Mouse (Mus musculus) kidney, embryonic 14.5 days (tissue): ENCODE measurements around the gene A430033K04Rik. TPM values are rescaled to one million over a fixed set of nuclear protein-coding genes. Genes with fewer than 3 reads are reported as not detected.

Experiments
- ATAC-seq: fragments of 200-750 bp; cut with Nextera tagmentation; 2 replicates; pipeline ENCODE4 v1.8.0; 2017; ENCODE audit warnings: moderate number of reproducible peaks, mild to moderate bottlenecking, moderate TSS enrichment, moderate library complexity; ENCODE audit not compliant: low FRiP score, low TSS enrichment
- H3K27ac ChIP-seq: fragments of 300-500 bp; sonication (generic); 2 replicates; pipeline ENCODE4 v1.5.1; 2014; ENCODE audit warnings: low read depth, mild to moderate bottlenecking, low read length, moderate library complexity, mixed read lengths
- H3K27me3 ChIP-seq: fragments of 300-500 bp; sonication (generic); 2 replicates; pipeline ENCODE4 v1.6.1; 2014; ENCODE audit warnings: mild to moderate bottlenecking, low read length; ENCODE audit not compliant: control insufficient read depth, insufficient read depth
- H3K36me3 ChIP-seq: fragments of 300-500 bp; sonication (generic); 2 replicates; pipeline ENCODE4 v1.6.1; 2014; ENCODE audit warnings: low read length, mixed read lengths; ENCODE audit not compliant: control insufficient read depth, insufficient read depth
- H3K4me1 ChIP-seq: fragments of 300-500 bp; sonication (generic); 2 replicates; pipeline ENCODE4 v1.6.1; 2014; ENCODE audit warnings: low read length, mixed read lengths; ENCODE audit not compliant: control insufficient read depth, insufficient read depth
- H3K4me2 ChIP-seq: fragments of 300-500 bp; sonication (generic); replicated peaks from 2 replicates; pipeline ENCODE4 v1.6.1; 2014; ENCODE audit warnings: low read depth, mild to moderate bottlenecking, low read length
- H3K4me3 ChIP-seq: fragments of 300-500 bp; sonication (generic); 2 replicates; pipeline ENCODE4 v1.5.1; 2014; ENCODE audit warnings: mild to moderate bottlenecking, low read length
- H3K9ac ChIP-seq: fragments of 300-500 bp; sonication (generic); 2 replicates; pipeline ENCODE4 v1.6.1; 2014; ENCODE audit warnings: low read depth, mild to moderate bottlenecking, low read length, moderate library complexity
- H3K9me3 ChIP-seq: fragments of 300-500 bp; sonication (generic); 2 replicates; pipeline ENCODE4 v1.6.1; 2016; ENCODE audit warnings: low read length; ENCODE audit not compliant: control insufficient read depth
- WGBS: fragments of 180-500 bp; shearing (Covaris S2); extraction: QIAGEN DNeasy Blood & Tissue Kit; methylation state at CpG from one replicate; pipeline ENCODE4 v1.1.7; 2014; 5-methylcytosine and 5-hydroxymethylcytosine counted together
- microRNA-seq: library from miRNA; unstranded; fragments of <30 nt; microRNA quantifications from one replicate; pipeline ENCODE4, GENCODE M21; 2016
- polyA plus RNA-seq: library from polyadenylated mRNA; unstranded; fragments of >200 nt; fragmentation: Nextera tagmentation; extraction: Ambion mirVana; gene quantifications from 2 replicates; pipeline ENCODE4 v1.2.1, GENCODE M21; 2014

Gene A430033K04Rik
- polyA plus RNA-seq, 1 experiment from 2014 or later: 14.0 TPM

DNA sequence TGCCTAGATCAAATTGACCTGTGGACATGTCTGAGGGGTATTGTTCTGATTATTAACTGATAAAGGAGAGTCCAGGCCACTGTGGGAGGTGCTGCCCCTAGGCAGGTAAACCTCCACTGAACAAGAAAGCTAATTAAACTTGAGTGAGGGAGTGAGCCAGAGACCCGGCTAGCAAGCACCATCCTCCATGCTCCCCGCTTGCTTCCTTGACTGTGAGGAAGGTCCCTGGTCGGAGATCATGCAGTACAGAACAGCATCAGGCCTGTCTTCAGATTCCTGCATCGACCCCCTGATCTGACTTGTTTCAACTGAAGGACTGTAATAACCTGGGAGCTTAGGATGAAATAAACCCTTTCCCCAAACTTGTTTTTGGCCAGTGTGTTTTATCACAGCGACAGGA lies 66.6 kb downstream of the A430033K04Rik start:
- ATAC-seq: no peak
- no peak overlapping the region for H3K4me3 ChIP-seq
- H3K4me2 ChIP-seq: no peak overlapping the region
- no peaks in the 10 kb centered on the region for H3K4me1 ChIP-seq
- H3K9me3 ChIP-seq: no peaks in the 10 kb centered on the region
- no peak overlapping the region for H3K27ac ChIP-seq
- no peaks in the 10 kb centered on the region for H3K27me3 ChIP-seq
- WGBS: 70% methylated on average over 5 of the region's 5 CpGs
- no peak overlapping the region for H3K9ac ChIP-seq
- no peaks in the 10 kb centered on the region for H3K36me3 ChIP-seq

DNA sequence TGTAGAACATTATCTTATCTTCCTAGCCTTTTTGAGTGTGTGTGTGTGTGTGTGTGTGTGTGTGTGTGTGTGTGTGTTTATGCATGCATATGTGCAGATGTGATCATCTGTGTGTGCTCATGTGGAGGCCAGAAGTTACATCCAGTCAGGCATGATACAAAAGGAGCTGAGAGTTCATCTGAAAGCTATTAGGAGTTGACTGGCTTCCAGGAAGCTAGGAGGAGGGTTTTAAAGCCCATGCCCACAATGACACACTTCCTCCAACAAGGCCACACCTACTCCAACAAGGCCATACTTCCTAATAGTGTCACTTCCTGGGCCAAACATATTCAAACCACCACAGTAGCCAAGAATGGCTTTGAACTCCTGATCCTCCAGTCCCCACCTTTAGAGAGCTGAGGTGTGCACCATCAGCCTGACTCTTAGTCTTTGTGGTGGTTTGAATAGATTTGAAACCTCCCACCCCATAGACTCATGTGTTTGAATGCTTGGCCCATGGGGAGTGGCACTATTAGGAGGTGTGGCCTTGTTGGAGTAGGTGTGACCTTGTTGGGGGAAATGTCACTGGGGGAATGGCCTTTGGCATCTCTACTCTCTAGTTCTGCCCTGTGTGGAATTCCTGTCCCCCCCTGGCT lies 70.4 kb downstream of the A430033K04Rik start:
- Histone ChIP-seq H3K36me3 (no peaks in the 10 kb centered on the region), H3K9ac (no peak overlapping the region)
- ATAC-seq: no peak

DNA sequence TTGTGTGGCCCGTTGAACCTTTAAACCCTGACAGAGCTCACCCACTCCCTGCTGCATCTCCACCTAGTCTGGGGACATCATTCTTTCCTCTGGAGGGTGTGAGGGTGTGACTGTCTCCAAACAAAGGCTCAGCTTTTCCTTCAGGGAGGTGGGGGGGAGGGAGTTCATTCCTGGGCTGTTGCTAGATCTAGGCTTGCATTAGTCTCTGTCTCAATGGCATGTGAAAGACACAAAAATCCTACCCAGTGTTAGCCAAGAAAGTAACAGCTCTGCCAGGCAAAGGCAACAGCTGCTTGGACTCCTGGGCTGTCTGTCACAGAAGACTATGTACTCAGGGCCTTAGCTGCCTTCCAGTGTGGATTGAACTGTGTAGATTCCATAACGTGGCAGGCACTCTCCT lies 71.4 kb downstream of the A430033K04Rik start:
- 51% methylated on average over 2 of the region's 2 CpGs for WGBS
- H3K9me3 ChIP-seq: no peaks in the 10 kb centered on the region
- no peak for ATAC-seq
- H3K27ac ChIP-seq: no peak overlapping the region
- no peak overlapping the region for H3K9ac ChIP-seq
- no peak overlapping the region for H3K4me2 ChIP-seq
- no peak overlapping the region for H3K4me3 ChIP-seq
- no peaks in the 10 kb centered on the region for H3K4me1 ChIP-seq
- H3K27me3 ChIP-seq: no peaks in the 10 kb centered on the region
- H3K36me3 ChIP-seq: no peaks in the 10 kb centered on the region

More for the DNA sequence above, 70.4 kb downstream of the A430033K04Rik start:
- Histone ChIP-seq H3K27me3 (no peaks in the 10 kb centered on the region), H3K9me3 (no peaks in the 10 kb centered on the region), H3K4me1 (no peaks in the 10 kb centered on the region), H3K27ac (no peak overlapping the region), H3K4me2 (no peak overlapping the region), H3K4me3 (no peak overlapping the region)

DNA sequence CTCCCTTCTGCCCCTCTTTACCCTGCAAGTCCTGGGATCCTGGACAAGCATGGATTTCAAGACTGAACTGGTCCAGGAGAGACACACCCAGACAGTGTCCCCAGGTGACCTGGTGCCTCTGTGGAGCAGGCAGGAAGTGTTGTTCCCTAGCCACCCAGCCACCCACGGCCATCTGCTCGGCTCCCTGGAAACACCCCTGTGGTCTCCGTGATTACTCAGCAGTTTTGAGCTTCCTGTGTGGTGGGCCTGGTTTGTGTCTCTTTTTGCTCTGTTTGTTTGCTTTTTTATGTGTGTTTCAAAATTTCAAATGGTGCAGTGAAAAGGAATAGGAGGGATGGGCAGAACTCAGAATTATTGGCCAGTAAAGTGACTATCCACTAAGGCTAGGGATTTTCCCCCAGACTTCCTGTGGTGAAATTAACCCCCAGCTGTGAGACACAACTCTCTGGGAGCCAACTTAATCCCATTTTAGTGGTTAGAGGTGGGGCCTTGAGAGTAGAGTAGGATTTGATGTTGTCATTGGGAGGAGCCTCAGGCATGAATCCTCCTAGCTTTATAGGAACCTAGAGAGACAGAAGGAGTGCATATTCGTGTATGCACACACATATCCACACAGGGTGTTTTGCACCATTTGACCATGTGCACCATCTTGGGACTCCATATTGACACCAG lies 72.0 kb downstream of the A430033K04Rik start:
- H3K27me3 ChIP-seq: no peaks in the 10 kb centered on the region
- no peak overlapping the region for H3K4me2 ChIP-seq
- H3K9ac ChIP-seq: no peak overlapping the region
- H3K27ac ChIP-seq: no peak overlapping the region
- no peaks in the 10 kb centered on the region for H3K4me1 ChIP-seq
- 51% methylated on average over 4 of the region's 4 CpGs for WGBS
- no peak overlapping the region for H3K4me3 ChIP-seq
- H3K9me3 ChIP-seq: no peaks in the 10 kb centered on the region
- no peaks in the 10 kb centered on the region for H3K36me3 ChIP-seq
- no peak for ATAC-seq

DNA sequence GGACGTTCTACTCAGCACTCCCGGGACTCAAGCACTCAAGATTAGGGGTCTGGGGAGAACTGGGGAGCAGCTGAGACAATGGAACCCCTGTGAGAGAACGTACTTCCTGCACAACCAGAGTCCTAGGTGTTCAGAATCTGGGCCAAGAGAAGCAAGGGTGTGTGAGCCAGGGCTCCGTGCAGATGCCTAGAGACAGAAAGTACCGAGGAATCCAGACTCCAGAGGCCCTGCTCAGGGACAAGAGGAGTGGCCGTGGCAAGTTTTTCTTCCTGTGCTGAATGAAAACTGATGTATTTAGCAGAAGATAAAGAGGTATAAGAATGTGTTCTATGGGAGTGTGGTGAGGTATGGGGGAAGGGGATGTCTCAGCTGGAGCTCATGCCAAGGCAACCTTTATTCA lies 74.8 kb downstream of the A430033K04Rik start:
- WGBS: 66% methylated on average over 6 of the region's 6 CpGs
- no peaks in the 10 kb centered on the region for H3K27me3 ChIP-seq
- no peak overlapping the region for H3K4me2 ChIP-seq
- no peaks in the 10 kb centered on the region for H3K36me3 ChIP-seq
- H3K9me3 ChIP-seq: no peaks in the 10 kb centered on the region
- no peaks in the 10 kb centered on the region for H3K4me1 ChIP-seq
- H3K9ac ChIP-seq: no peak overlapping the region
- H3K4me3 ChIP-seq: no peak overlapping the region
- ATAC-seq: no peak
- no peak overlapping the region for H3K27ac ChIP-seq

Small RNA genes within 50 kb of the gene (microRNA-seq; reads per million reads assigned to microRNA genes)
- not detected for gene Gm24082

Other genes starting within 250 kb of the A430033K04Rik start
- 39.6 and 46.8 TPM in 2 replicates for gene Zfp157, start 181.4 kb upstream of the A430033K04Rik start, polyA plus RNA-seq
- gene 1700123K08Rik, start 58.1 kb upstream of the A430033K04Rik start, polyA plus RNA-seq: not detected in 2 replicates
- 64.0 and 70.4 TPM in 2 replicates for gene Zfp68, start 3.1 kb upstream of the A430033K04Rik start, polyA plus RNA-seq
- 16.5 and 19.9 TPM in 2 replicates for gene Fam20c, start 131.7 kb downstream of the A430033K04Rik start, polyA plus RNA-seq
- not detected in 2 replicates for gene Gm5294, start 197.2 kb downstream of the A430033K04Rik start, polyA plus RNA-seq